Mouse (Mus musculus) layer of hippocampus, adult 8-10 months (tissue): ENCODE results near the gene Tpcn2. TPM values are rescaled to one million over a fixed set of nuclear protein-coding genes. Genes with fewer than 3 reads are reported as not detected.
A peak's percentile ranks its signal among the peaks of the same experiment; 100 is the strongest.

Experiments used
- DNase-seq, 2 experiments: peaks; one replicate each; pipeline ENCODE4 v3.0.0; 2022; ENCODE audit warnings: low spot score in 2 of 2
- total RNA-seq, 4 experiments: library from RNA; stranded (reverse); gene quantifications; 2 replicates each; pipeline ENCODE4 v1.2.4; 2022

Tpcn2 gene
- 10 to 100 TPM in 2 of 4 experiments, 1 to 10 TPM in 2; 8.3 to 14.3 (median 10.5) TPM for total RNA-seq

DNA sequence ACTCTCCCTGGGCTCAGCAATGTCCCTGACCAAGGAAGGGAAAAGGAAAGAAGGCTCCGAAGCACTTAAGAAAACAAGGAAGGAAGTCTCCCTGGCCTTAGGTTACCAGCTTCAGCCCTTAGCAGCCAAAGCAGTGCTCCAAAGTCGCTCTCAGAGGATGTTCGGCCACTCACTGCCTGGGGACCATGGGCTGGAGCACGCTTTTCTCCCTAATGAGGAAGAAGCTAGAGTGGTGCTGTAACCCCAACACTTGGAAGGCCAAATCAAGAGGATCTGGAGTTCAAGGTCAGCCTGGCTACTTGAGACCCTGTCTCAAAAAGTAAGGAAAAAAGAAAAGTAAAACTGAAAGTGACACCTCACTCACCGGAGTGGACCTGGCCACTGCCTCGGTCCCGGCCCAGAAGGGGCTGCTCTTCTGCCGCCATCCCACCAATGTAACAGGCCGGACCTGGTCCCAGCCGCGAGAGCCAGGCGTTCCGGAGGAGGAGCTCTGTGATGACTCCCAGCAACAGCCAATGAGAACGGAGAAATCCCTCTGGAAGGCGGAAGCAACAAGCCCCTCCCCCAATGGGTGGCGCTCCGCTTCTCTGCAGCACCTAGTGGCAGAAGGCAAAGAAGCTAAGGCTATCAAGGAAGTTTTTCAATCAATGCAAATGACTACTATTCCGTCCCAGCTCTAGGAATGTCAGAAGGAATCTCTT is at the start of gene Tpcn2:
TSS of gene Tpcn2 (minus strand) at position 525 of the 701 bp plus-strand sequence.
- DNase-seq, result peak; percentile 87

DNA sequence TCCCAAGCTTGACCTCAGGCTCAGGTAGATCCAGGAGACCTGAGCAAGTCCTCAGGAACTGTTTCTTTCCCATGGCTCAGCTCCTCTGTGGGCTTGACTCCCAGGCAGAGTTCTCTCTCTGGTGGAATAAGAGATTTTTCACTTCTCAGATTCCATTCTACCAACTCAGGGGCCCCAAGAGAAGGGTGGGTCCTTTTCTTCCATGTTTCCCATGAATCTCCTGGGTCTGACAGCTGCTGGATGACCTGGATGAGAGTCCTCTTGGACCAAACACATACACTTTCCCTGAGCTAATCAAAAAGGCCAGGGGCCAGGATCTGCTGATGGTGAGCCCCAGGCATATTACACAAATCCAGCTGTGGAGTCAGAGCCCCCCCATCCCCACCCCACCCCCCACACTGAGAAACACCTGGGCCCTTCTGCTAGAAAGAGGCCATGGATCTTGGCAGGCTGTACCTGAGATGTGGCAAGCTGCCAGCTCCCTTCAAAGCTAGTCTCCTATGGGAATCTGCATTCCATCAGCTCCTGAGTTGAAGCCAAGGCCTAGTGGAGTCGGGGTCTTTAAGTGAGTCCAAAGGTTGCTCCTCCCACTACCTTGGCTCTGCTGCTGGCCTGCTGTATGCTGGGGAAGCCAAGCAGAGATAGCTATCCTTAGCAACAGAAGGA is 48.7 kb upstream of the Tpcn2 start:
- DNase-seq, result no peak

DNA sequence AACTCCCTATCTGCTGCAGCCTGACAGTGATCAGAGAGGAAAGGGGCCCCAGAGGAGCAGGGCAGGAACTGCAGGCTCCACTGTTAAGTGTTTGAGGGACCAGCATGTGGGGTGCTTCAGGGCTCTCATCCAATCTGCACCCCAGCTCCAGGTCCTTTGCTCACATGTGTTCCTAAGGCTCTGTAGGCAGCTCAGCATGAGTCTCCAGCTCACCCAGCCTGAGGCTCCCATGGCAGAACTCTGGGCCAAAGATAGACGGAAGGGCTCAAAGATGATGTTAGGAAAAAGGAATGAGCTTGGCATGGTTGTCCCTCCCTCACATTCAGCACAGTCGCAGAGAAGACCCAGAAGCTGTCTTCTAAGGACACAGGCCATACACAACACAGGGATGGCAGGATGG is 46.8 kb upstream of the Tpcn2 start:
- DNase-seq, result no peak

DNA sequence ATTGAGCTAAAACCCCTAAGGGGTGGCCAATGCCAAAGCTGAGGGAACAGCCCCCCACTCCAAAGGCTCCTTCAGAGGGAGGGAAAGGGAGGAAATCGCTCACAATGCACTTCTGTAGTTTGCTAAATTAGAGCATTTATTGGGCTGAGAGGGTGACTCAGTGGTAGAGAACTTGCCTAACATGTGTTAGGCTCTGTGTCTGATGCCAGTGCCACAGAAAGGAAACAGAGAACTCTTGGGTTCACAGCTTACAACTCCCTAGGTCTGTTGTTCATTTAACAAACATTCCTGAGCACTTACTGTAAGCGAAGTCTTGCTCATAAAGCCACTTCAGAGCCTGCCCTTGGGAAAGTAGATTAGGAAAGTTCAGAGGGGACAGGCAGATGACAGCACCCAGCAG is 46.2 kb upstream of the Tpcn2 start:
- DNase-seq, result no peak

DNA sequence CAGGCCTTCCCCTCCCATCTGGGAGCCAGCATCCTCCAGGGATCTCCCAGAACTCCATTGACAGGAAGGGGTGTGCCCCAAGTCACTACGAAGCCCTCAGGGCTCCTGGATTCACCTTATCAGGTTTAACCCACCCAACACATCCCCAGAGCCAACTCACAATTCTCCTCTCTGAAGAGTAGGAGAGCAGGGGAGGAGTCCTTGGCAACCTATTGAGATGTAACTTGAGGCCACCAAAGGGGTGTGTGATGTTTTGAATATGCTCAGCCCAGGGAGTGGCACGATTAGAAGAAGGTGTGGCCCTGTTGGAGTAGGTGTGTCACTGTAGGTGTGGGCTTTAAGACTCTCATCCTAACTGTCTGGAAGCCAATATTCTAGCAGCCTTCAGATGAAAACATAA is 41.9 kb upstream of the Tpcn2 start:
- DNase-seq, result no peak

DNA sequence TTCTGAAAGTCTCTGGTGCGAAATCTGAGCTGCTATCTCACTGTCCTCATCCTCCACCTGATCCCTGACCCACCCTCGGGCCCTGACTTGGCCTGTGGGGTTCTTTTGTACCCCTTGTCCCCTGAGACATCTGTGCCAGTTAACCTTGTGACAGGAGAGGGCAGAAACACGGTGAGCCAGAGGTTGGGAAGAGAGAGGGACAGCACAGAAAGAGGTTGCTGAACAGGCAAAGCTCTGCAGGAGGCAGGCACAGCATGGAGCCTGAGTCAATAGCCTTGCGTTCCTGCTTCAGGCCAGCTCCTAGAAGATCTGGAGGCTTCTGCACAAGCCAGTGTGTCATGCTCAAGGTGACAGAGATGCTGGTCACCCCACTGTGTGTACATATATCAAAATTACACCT is 39.8 kb upstream of the Tpcn2 start:
- DNase-seq, result no peak

DNA sequence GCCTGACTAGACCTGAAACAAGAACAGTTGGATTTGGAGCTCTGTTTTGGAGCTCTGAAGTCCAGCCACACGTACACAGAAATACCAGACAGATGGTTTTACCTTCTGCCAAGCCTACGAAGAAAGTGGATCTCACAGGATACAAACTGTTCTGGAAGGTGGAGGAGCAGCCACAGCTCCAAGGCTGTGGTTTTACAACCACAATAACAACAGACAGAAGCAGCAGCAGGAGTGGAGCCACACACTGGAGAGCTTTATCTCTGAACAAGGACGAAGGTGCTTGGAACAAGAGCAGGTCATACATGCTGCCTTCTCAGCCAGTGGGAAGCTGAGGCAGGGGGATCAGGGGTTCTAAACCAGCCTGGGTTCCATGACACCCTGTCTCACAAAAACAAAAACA is 35.7 kb upstream of the Tpcn2 start:
- peak in 1 of 2 experiments; percentile 47 for DNase-seq

DNA sequence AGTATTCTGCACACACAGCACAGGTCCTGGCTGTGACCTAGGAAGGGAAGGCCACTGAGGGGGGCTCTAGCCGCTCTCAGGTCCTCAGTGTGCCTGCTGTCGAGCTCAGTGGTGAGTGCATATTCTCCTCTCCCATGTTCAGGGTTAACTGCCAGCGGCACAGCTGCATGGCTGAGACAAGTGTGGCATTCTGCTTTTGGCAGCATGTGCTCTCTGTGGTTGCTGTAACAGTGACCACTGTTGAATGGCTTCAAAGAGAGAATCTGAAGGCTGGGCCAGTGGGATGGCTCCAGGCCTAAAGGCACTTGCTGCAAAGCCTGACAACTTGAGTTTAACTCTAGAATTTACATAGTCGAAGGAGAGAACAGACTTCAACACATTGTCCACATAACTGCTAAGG is 33.7 kb upstream of the Tpcn2 start:
- DNase-seq, result peak in 1 of 2 experiments; percentile 42

DNA sequence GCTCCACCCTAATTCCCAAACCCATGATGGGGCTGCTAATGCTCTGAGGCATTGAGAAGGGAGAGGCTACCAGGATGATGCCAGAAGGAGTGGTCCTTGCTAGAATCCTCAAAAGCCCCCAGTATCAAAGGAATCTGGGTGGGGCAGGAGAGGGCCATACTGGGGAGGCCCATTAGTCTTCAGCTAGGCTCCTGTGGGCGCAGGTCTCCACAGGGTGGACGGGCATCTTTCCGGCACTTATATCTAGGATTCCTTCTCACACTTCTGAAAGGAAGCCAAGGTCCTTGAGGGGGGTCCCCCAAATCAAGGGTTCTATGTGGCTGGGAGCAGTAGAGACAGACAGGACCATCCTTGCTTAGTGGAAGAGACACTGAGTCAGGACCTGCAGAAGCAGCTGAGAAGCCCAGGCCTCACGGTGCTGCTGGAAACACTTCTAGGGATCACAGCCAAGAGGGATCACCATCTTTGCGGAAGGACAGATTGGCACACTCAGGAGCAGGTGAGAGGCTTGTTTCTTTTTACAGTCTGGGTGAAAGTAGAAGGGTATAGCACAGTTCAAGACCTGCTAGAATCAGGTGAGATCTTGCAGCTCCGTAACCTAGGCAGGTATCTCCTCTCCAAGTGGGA is 31.1 kb upstream of the Tpcn2 start, which contains the start of gene Mrgprd:
TSS of gene Mrgprd (plus strand) at position 51 of the 627 bp plus-strand sequence.
- DNase-seq, result no peak

DNA sequence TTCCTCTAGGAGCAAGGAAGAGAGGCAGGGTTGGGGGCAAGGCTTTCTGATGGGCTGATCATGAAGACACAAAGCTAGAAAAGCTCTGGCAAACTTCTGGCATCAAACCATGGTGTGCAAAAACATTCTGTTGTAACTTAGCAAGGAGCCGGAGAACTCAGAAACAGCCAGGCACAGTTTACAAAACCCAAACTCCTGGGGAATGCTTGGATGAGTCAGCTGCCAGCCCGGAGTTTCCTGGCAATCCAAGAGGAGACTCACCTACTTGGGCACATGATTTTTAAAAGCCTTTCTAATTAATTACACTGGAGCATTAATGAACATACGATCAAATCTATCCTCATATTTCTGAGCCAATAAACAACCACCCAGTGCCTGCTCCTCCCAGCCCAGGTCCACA is 28.3 kb upstream of the Tpcn2 start:
- DNase-seq, result no peak

DNA sequence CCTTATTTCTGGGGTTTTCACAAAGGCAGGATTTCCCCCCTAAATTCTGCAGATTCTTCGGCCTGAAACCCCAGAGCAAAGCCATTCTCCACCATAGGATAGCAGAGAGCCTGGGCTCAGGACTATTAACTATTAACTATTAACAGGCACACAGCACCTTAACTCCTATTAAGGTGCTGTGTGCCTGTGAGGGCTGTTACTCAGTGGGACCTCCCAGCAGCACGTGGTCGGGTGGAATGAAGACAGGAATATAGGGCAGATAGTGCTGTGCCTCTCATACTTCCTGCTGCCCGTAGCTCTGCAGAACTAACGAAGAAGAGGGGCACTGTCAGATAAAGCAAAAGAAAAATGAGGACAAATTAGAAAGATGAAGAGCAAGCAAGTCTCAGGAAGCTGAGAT is 26.7 kb upstream of the Tpcn2 start:
- no peak for DNase-seq

DNA sequence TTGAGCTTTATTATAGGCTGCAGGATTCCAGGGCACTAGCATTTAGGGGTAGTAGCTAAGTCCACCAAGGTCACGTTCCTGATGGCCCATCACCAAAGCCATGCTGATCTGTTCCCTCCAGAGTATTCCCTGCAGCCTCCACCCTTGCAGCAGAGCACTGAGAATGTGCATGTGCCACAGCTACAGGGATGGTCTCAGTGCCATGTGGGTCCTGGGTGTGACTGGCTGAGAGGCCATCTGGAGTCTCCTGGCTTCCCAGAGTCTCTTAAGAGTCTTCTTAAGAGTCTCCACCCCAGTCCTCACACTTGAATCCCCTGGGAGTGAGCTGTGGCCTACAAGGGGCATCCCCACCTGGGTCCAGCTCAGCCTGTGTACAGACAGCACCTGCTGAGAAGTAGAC is 26.1 kb upstream of the Tpcn2 start:
- no peak for DNase-seq

DNA sequence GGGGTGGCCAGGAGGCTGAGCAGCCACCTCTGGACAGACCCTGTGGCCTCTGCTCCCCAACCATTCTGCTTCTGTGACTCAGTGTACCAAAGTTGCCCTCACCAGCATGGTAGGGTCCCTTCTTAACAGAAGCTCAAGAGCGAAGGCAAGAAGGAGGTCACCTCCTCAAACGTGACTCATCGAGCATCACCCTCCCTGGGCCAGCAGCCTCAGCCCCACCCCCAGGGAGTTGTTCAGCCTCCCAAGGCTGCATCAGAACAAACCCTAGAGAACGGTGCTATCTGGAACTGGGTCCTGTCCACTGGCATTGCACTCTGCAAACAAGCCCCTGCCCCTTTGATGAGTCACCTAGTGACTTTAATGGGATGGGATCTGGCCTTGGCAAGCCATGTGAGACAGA is 25.1 kb upstream of the Tpcn2 start:
- DNase-seq, result no peak

DNA sequence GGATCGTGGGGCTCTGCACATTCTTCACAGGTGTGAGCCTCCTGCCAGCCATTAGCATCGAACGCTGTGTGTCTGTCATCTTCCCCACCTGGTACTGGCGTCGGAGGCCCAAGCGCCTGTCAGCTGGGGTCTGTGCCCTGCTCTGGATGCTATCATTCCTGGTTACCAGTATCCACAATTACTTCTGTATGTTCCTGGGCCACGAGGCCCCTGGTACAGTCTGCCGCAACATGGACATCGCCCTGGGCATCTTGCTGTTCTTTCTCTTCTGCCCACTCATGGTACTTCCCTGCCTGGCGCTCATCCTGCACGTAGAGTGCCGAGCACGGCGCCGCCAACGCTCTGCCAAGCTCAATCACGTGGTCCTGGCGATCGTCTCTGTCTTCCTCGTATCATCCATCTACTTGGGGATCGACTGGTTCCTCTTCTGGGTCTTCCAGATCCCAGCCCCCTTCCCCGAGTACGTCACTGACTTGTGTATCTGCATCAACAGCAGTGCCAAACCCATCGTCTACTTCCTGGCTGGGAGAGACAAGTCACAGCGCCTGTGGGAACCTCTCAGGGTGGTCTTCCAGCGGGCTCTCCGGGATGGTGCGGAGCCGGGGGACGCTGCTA is 24.4 kb upstream of the Tpcn2 start:
- DNase-seq, result peak in 1 of 2 experiments; percentile 46

DNA sequence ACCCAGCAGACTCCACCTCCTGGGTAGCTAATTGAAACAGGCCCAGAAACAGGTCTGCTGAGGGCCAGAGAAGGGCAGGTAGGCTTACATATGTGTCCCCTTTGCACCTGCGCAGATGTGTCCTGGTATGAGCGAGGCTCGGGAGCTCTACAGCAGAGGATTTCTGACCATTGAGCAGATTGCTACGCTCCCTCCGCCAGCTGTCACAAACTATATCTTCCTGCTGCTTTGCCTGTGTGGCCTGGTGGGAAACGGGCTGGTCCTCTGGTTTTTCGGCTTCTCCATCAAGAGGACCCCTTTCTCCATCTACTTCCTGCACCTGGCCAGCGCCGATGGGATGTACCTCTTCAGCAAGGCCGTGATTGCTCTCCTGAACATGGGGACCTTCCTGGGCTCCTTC is 23.8 kb upstream of the Tpcn2 start:
- DNase-seq, result no peak

DNA sequence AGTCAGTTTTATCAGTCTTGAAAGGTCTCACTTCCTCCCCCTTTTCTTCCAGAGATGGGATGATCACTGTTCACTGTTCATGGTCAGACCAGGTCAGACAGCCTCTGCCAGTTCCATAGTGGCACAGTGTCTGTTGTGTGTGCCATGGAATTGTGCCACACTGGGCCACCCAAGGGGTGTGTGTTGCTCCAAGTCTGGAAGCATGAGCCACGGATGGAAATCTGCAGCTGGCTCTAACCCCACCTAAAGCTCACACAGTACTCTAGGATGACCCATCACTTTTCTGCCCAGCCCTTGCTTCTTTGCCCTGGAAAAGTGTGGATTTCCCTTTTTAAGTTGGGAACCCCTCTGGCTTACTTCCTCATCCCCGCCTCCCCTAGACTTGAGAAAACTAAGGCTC is 20.3 kb upstream of the Tpcn2 start:
- no peak for DNase-seq

DNA sequence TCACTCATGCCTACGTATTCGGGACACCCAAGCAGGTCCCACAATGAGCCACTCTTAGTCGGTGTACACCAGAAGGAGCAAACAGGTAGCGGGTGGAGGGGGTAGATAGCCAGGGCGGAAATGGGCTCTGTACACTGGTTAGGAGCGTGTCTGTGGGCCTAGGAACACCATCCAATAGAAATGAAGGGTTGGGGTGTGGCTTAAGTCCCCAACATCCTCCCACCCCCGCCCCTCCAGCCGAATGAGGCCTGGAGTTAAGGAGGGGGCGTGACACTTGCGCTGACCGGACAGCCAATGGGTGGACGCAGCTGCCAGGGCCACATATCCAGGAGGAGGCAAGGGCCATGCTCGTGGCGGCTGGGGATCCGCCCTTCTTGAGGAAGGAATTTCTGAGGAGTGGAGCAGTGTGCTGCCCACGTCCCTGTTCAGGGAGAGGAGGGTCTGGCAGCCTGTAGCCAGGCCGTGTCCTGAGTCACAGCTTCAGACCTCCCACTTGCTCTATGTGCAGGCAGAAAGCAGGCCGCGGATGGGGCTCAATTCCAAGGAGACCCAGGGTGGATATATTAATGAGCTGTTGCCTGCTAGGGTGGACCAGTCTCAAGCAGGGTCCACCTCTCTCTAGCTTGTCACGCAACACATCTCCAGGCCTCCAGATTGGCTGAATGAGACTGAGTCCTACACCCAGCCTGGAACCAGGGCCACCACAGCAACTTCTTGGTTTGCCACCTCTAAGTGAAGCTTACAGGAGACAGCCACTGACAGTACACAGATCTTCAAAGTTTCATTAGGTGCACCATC is 18.9 kb upstream of the Tpcn2 start:
- DNase-seq, result no peak

DNA sequence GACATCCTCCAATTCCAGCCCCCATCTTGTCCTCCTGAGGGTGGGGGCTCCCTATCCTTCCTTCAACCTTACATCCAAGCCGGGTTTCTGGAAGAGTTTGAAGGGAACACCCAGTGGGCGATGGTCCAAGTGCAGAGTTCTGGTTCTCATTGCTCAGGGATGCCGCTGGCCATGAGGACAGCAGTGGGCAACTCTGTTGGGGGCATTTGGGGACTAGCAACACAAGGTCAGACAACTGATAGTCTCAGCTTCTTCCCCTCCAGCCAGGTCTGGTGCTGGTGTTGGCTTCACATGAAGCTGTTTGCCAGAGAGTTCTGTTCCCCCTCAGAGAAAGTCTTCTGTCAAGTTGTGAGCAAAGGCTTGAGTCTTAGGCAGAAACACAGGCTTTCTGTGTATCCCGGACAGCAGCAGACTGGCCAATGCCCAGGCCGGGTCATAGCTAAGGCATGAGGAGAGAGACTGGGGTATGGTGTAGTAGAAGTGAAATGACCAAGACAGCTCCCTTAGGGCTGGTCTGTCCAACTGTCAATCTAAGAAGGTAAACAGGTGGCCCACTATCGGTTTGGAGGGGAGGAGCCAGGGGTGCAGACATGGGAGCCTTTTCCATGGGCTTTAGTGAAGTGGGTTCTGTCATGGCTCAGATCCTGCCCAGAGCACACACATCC is 17.7 kb upstream of the Tpcn2 start:
- no peak for DNase-seq

DNA sequence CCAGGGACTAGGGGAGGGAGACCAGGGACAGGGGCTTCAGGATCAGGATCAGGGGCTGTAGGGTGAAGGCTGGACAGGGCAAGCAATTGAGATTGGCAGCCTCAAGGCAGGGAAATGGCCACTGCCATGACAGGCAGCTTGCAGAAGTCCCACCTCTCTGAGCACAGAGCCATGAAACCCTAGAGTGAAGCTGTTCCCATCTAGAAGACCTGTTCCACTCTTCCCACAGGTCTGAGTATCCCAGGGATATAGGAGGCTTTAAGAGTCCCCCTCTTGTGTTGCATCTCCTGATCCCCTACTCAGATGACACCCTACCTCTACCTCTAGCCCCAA is 17.2 kb upstream of the Tpcn2 start:
- no peak for DNase-seq

DNA sequence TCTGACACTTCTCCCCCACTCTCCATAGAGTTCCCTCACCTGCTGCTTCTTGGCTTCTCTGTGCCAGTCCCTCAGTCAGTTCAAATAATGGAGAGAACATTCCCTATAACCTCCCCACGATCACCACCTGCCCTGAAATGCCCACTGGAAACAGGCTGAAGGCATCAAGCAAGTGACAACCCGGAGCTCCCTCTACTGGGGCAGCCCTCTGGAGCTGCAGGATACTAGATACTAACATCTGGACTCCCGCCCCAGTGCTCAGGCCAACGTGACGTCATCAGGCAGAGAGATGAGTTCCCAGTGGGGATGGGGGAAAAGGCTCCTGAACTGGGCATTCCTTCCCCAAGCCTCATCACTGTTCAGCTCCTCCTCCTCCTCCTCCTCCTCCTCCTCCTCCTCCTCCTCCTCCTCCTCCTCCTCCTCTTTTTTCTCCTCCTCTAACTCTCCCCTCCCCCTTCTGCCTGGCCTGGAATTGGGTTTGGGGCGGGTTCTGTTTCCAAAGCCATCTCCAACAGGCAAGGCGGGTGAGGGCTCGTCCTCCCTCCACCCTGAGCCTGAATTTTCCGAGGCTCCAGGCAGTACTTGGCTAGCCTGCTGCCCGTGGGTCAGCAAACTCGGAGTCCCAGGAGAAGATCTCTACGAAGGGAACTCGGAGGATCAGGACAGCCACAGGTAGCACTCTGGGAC is 16.7 kb upstream of the Tpcn2 start, which contains the start of gene Mrgprf:
TSS of gene Mrgprf (plus strand) at position 508 of the 687 bp plus-strand sequence.
- peak in 1 of 2 experiments; percentile 37 for DNase-seq
